Mouse (Mus musculus): ENCODE data around the gene Krtap26-1.

DNA sequence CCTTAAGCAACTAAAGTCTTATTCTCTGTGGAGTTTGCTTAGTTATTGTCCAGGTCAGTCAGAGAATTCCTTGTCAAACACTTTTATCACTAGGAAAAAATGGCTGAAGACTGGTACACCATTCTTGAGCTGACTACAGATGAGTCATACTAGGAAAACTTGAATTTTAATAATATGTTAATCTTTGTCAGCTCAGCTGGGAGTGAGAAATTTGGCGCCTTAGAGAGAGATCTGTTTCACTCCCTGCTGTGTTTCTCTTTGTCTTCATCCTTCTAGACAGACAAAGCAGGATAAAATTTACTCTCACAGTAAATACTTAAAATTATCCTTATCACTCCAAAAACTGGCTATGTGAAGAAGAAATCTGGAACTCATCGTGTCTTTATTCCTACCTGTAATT is 33.7 kb upstream of the Krtap26-1 start:
- TF ChIP-seq CTCF (IDR thresholded peaks at IDR 0.05; ENCODE audit: borderline replicate concordance, insufficient read depth, low read depth, low read length) (no peak), POLR2A (IDR thresholded peaks at IDR 0.05; ENCODE audit: borderline replicate concordance, insufficient read depth, low read length) (no peak)
